Mouse (Mus musculus): ENCODE data around the gene Tmem119.

Gene Tmem119

GRCm38 (mm10) chr5:113771213-113772162 lies 28.8 kb downstream of the Tmem119 start:
- in situ Hi-C loops (cut with MboI, MseI) = loop anchor here (5.0 to 10.0 kb wide), 3 partner anchors 34 to 73 kb away; partner anchors contain the start of gene Ficd

- in situ Hi-C loops (cut with MboI, MseI) = no loop called here
Measured at GRCm38 (mm10) chr5:113768806-113769205, 31.5 kb downstream of the Tmem119 start.

GRCm38 (mm10) chr5:113765641-113766526 lies 34.4 kb downstream of the Tmem119 start:
- in situ Hi-C loops (cut with MboI, MseI) = no loop called here

- in situ Hi-C loops (cut with MboI, MseI) = no loop called here
Measured at GRCm38 (mm10) chr5:113764426-113764825, 35.9 kb downstream of the Tmem119 start.

- in situ Hi-C loops (cut with MboI, MseI) = no loop called here
Measured at GRCm38 (mm10) chr5:113761585-113761984, 38.7 kb downstream of the Tmem119 start.

- in situ Hi-C loops (cut with MboI, MseI) = no loop called here
Measured at GRCm38 (mm10) chr5:113755347-113756030, 44.8 kb downstream of the Tmem119 start.

- in situ Hi-C loops (cut with MboI, MseI) = no loop called here
Measured at GRCm38 (mm10) chr5:113751521-113752157, 48.7 kb downstream of the Tmem119 start.

- in situ Hi-C loops (cut with MboI, MseI) = no loop called here
Measured at GRCm38 (mm10) chr5:113748556-113749331, 51.6 kb downstream of the Tmem119 start.

- in situ Hi-C loops (cut with MboI, MseI) = no loop called here
Measured at GRCm38 (mm10) chr5:113747629-113748028, 52.7 kb downstream of the Tmem119 start.
